Mouse (Mus musculus): ENCODE measurements at regions not wholly inside any gene's neighbourhood (a gene's known extent, or its start where the extent isn't known, plus 50 kb on each side); places are given as distances from the start of the nearest gene placed in this dataset.

- no peak for DNase-seq (ENCODE audit: low spot score in 2 of 2)
These were observed 475.4 kb downstream of the Lmo4 start for GRCm38 (mm10) chr3:143729473-143730076.

- no peak for DNase-seq (ENCODE audit: low spot score in 2 of 2)
These were observed 482.4 kb downstream of the Lmo4 start for GRCm38 (mm10) chr3:143722571-143722970.

DNA sequence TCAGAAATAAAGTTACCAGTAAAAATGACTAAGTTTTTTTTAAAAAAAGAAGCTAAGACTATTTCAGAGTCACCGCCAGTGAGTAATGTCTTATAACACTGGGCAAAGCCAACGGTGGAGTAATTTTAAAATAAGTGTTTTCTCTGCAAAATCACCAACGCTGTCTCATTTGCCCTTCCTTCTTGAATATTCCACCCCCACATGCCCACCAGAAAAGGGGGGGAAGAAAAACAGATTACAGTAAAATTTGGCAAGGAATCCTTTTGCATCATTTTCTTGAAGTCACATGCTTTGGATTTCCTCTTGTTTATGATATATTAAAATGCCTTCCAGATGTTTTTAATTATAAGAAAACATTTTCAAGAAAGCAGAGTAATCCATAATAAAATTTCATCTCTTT, 482.9 kb downstream of the Lmo4 start:
- DNase-seq (ENCODE audit: low spot score in 2 of 2) = no peak

- peak in 1 of 2 experiments; percentile 13 for DNase-seq (ENCODE audit: low spot score in 2 of 2)
These were observed 491.8 kb downstream of the Lmo4 start for GRCm38 (mm10) chr3:143713183-143713582.

DNA sequence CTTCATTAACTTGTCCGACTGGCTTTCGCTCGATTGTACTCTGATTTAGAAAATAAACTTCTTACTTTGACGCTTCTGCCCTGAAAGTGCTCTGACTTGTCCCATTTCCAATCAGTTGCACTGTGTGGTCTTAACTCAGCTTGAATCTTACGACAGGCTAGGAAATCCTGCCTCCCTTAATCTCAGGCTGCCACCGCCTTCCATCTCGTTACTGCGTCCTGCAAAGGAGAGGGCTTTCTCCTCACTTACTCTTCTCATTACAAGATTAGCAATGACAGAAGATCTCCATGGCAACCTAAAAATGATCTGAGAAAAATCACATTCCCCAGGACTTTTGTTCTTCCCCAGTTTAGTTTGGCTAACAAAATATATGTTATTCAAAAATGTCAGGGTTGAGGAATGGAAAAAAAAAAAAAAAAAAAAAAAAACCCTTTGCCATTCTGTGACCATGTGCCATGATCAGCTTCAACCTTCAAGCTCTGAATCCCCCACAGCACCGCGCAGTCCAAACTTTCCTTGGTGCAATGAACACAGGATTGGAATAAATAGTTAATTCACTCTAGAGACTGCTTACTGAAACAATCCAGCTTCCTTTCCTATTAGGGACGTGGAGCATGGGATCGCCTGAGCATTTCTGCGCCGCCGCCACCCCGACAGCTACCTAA, 494.1 kb downstream of the Lmo4 start:
- DNase-seq (ENCODE audit: low spot score in 2 of 2) = no peak

GRCm38 (mm10) chr3:143706679-143707078, 498.3 kb downstream of the Lmo4 start:
- DNase-seq (ENCODE audit: low spot score in 2 of 2) = no peak

DNA sequence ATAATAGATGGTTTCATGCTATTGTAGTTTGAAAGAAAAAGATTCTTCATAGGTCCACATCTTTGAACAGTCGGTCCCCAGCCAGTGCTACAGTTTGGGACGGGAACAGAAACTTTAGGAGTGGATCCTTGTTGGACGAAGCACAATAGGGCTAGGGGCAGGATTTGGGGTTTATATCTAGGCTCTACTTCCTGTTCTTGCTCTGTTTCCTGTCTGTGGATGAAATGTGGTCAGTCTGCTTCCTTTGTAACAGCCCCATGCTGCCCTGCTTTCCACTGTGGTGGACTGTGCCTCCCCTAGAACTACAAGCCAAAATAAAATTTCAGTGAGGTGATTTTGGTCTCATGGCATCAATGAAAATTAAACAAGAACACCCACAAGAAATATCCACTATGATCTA, 510.2 kb downstream of the Lmo4 start:
- DNase-seq (ENCODE audit: low spot score in 2 of 2) = no peak

- DNase-seq (ENCODE audit: low spot score in 2 of 2) = no peak
These were observed 519.3 kb downstream of the Lmo4 start for GRCm38 (mm10) chr3:143685742-143686141.

DNA sequence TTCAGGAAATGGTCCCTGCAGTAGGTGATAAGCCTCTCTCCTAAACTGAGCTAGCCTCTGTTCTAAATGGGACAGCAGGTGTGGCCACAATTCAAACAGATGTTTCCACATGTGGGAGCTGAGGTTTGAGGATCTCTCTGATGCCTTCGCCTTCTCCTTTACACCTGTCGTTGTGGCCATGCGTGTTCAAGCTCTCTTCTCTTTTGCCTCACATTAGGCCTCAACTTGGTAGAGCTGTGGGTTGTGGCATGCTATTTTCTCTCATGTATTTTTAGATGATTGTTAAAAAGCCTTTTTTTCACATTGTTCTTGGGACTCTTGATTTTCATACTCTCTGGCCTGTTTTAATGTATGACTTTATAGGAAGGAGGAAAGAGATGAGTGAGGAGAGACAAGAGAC, 526.8 kb downstream of the Lmo4 start:
- DNase-seq (ENCODE audit: low spot score in 2 of 2) = no peak

- no peak for DNase-seq (ENCODE audit: low spot score in 2 of 2)
These were observed 530.2 kb downstream of the Lmo4 start for GRCm38 (mm10) chr3:143674855-143675254.

DNA sequence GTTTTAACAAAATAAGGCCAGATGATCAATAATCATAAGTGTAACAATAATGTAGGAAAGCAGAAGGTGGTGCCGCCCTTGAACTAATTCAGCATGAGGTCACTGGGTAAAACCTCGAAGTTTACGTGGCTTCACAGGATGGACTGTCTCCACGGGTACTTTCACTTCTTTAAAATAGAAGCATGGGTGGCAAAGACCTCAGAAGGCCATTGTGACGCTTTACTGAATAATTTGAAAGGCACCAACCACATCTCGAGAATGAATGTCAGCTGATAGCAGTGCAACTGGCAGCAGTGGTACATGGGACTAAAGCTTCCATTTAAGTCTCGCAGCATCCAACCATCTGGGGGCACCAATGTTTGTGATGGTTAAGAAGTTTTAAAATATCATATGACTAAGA, 530.6 kb downstream of the Lmo4 start:
- no peak for DNase-seq (ENCODE audit: low spot score in 2 of 2)

- DNase-seq (ENCODE audit: low spot score in 2 of 2) = no peak
These were observed 542.9 kb downstream of the Lmo4 start for GRCm38 (mm10) chr3:143662041-143662685.

DNA sequence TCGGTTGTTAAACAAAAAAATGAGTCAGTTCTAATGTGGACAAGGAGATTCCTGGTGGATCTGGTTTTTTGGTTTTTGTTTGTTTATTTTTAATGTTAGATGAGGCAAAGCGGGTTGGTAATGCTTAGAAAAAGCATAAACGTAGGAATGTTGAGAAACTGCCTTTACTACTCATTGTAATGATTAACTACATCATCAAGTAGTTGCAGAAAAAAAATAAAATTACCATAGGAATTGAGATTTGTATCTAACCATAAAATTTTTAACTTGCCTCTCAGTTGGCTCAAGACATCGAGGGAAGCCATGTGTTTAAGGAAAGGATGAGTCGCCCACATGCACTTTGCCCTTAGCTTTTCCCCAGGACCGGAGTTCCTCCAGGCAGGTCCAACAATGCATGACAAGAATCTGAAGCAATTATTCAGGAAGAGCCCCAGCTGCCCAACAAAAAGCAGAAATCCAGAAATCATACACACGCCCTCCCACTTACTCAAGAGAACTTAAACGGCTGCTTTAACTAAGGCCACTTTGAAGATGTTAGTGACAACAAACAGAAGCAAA, 545.5 kb downstream of the Lmo4 start:
- no peak for DNase-seq (ENCODE audit: low spot score in 2 of 2)

DNA sequence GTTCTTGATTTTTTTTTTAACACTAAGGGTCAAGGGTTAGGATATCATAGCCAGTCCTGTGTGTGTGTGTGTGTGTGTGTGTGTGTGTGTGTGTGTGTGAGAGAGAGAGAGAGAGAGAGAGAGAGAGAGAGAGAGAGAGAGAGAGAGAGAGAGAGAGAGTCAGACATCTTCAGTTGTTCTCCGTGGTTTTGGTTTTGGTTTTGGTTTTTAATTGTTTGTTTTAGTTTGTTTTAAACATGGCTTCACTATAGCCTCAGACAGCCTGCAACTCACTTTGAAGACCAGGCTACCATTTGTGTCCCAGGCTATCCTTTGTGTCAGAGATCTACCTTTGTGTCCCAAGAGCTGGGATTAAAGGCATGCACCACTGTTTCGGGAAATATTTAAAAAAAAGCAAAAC, 557.8 kb downstream of the Lmo4 start:
- no peak for DNase-seq (ENCODE audit: low spot score in 2 of 2)

DNA sequence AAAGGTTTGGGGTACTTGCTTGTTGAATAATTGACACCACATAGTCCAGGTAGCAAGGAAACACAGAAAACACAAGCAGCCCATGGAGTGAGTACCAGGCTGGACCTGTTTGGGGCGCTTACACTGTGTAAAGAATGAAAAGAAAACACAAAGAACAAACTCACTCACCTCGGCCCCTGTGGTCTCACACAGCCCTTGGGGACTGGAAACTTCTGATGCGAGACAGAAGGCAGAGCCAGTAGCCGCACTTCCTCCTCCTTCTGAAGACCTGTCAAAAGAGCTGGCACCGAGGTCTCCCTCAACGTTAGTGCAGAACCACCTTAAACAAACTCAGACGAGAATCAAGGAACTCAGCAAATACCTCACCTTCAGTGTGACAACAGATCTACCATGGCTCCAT, 558.2 kb downstream of the Lmo4 start:
- DNase-seq (ENCODE audit: low spot score in 2 of 2) = no peak

- no peak for DNase-seq (ENCODE audit: low spot score in 2 of 2)
These were observed 572.0 kb downstream of the Lmo4 start for GRCm38 (mm10) chr3:143633036-143633435.

DNA sequence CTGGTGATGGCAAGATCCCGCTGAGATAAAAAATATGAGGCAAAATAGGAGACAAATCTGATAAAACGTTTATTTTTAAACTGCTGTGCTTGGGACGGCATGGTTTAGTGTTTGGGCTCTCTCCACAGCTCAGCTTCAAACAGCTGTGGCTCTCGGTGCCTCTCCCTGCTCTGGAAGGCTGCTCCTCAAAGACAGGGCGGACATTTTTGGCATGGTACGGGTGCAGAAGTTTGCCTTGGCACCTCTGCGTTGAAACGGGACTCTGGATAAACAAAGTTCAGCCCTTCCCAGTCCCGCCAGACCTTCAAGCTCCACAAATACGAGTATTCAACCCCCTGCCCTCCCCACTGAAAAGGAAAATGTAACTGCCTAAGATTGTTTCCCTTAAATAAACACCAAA, 573.8 kb downstream of the Lmo4 start:
- DNase-seq (ENCODE audit: low spot score in 2 of 2) = peak in 1 of 2 experiments; percentile 36

- no peak for DNase-seq (ENCODE audit: low spot score in 2 of 2)
These were observed 580.1 kb downstream of the Lmo4 start for GRCm38 (mm10) chr3:143624906-143625305.

GRCm38 (mm10) chr3:143622275-143622674, 582.7 kb downstream of the Lmo4 start:
- DNase-seq (ENCODE audit: low spot score in 2 of 2) = no peak

DNA sequence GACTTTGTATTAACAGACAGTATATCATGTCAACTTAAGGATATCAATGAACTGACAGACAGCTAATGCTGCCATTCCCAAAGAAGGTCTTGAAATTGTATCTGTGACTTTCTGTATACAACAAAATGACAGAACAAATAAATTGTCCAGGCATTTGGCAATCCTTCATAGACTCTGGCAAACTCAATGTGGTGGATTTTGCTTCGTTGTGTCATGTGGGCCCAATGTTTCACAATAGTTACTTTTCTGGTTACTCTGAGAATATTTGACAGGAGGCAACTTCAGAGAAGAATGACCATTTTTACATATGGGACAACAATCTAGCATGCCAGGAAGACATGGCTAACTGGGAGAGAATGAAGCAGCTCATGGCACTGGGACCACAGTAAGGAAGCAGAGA, 585.9 kb downstream of the Lmo4 start:
- DNase-seq (ENCODE audit: low spot score in 2 of 2) = no peak

GRCm38 (mm10) chr3:143614895-143615294, 590.1 kb downstream of the Lmo4 start:
- no peak for DNase-seq (ENCODE audit: low spot score in 2 of 2)

DNA sequence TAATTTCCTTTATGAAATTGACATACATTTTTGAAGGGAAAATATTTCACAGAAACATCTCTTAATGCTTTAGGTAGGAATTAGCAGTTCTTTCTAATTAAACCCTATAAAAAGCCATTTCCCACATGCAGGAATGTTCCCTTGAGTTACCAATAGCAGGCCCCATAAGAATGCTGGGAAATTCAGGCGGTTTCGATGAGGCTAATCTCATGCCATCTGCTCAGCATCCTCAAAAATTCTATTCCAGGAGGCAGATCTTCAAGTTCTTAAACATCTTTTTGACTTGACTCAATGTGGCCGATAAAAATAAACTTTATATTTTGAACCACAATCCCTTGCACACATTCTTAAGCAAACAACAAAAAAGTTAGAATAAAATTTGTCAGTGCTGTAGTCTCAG, 591.0 kb downstream of the Lmo4 start:
- no peak for DNase-seq (ENCODE audit: low spot score in 2 of 2)
